Mouse (Mus musculus): ENCODE results near the gene Nap1l4.

Gene Nap1l4

DNA sequence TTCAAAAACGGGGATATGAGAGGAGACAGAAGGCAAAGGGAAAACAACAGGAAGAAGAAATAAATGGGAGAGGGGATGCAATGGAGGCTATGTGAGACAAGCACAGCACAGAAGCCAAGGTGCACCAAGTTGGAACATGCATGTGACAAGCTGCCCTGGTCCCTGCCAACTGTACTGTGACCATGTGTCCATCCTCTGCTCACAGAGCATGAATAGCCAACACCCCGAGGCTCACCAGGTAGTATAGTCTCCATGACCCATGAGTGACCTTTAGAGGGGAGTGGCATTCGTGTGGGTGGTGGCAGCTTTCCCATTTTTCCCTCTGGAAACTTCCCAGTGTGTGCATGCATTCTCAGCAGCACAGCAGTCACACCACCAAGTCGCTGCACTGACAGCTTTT is 29.6 kb downstream of the Nap1l4 start:
- no peak for DNase-seq (ENCODE audit: inconsistent age in 2 of 2, low spot score in 1 of 2)

DNA sequence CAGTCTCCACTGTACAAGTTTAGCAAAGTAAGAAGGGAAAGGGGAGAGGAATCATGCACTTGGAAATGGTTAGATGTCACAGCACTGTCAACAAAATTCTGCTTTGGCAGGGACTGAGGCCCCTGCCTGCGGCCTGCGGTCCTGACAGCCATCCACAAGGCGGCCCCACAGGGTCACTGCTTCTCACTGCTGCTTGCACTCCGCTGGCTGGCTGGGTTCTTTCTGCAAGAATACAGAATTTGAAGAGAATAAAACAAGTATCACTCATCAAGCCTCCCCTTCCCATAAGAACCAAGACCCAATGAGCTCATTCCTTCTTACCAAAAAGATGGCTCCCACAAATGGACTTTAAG is 34.5 kb downstream of the Nap1l4 start:
- DNase-seq (ENCODE audit: inconsistent age in 2 of 2, low spot score in 1 of 2) = no peak

DNA sequence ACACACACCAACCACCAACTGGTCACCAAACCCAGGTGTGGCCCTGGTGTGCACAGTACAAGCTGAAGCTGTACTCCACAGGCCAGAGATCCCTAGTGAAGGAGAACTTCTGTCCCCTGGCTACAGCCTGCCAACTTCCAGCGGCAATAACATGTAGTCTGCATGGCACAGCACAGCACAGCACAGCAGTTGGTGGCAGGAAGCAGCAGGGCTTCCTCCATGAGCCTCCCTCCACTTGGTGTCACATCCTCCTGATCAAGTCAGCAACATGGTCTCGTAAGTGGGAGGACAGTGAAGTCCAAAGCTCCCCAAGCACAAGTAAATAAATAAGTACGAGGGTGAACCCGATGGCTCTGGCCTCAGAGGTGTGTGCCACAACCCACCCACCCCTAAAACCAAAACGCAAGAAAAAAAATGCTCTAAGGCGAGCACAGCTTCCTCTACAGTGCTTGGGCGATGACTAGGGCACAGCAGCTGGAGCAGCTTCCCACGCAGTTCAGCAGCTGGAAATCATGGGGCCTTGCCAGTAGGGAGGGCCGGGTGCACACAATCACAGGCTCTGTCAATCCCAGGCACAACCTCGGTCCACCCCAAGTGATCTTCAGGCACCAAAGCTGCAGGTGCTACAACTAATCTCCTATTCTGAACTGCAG is 35.0 kb downstream of the Nap1l4 start:
- DNase-seq (ENCODE audit: inconsistent age in 2 of 2, low spot score in 1 of 2) = no peak

DNA sequence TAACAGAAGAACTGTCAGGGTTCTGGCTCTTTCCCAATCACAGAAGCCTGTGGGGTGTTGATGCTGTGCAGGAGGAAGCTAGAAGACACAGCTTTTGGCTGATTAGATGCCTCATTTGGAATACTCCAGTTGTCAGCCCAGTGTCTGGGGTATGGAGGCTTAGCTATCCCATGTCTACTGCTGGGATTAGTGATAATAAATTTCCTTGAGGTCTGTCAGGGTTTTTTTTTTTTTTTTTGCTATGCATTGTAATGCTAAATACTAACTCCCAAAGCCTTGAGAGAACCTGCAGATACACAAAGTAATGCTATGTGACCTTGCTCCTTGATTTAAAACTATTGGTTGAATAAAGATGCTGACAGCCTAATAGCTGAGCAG is 37.6 kb downstream of the Nap1l4 start:
- DNase-seq (ENCODE audit: inconsistent age in 2 of 2, low spot score in 1 of 2) = no peak

DNA sequence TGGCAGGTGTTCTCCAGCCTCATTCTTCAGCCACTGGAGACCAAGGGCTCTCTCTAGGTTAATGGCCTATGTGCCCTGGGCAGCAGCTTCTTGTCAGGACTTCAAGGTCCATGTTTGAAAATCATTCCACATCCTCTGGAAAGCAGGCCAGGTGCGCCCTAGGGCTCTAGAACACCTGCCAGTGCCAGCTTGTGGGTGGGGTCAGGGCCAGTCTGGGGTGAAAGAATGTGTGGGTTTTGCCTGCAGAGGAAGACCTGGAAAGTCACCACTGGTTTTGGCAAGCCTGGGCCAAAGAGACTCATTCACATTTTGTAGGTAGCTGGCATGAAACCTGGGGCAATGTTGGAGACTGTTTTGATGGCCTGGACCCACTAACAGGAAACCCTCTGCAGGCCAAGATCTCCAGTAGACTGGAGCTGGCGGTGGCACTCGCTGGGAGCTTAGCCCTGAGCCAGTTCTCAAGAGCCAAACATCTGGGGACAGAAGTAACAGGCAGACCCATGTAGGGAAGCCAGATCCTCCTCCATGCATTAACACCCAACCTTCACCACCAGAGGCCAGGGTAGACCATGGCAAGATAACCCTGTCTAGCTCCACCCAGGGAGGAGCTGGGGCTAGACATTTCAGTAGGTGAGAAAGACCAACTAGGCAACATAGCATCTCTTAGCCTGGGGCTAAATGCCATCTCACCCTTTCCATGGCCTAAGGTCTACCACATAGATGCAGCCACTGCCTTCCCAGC is 38.1 kb downstream of the Nap1l4 start:
- no peak for DNase-seq (ENCODE audit: inconsistent age in 2 of 2, low spot score in 1 of 2)

DNA sequence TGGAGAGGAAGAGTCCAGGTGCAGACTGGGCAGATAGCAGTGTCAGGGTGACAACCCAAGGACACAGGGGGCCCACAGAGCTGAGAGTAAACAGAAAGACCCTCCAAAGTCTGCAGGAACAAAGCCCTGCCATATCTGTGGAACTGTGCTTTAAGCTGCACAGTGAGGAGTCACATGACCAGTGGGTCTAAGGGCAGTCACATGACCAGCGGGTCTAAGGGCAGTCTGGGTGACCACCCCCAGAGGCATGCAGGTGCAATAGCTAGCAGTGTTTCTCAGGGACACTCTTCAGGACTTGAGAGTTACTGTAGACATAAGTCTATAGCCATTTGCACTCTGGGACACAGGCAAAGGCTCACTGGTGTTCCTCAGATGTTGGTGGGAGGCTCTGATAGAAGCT is 39.3 kb downstream of the Nap1l4 start:
- no peak for DNase-seq (ENCODE audit: inconsistent age in 2 of 2, low spot score in 1 of 2)

DNA sequence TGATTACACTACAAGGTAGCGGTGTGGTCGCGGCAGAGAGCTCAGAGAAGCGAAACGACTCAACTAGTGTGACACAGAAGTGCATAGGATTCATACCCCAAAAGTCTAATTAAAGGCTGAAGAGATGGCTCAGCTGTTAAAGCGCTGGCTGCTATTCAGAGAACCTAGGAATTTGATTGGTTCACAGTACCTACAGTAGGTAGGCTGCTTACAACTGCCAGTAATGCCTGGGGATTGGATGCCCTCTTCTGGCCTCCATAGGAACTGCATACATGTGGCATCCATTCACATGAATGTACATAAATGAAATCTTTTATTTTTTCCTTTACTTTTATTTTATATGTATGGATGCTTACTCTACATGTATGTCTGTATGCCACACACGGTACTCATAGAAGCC is 42.2 kb downstream of the Nap1l4 start:
- peak; percentile 51 to 86 for DNase-seq (ENCODE audit: inconsistent age in 2 of 2, low spot score in 1 of 2)

DNA sequence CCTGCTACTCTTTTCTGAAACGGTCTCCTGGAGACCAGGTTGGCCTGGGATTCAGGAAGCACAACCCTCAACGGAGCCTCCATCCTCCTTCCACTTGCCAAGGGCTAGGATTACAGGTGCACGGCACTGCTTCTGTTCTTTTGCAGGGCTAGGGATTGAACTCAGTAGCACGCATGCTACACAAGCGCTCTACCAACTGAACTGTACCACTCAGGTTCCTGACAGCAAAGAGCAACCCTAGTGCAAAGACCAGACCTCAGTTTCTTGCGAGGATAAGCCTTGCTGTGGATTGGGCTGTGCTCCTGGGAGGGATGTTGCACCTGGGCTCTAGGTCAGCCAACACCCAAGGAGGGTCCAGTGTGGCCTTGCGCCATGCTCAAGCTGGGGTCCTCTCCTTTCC is 42.6 kb downstream of the Nap1l4 start:
- no peak for DNase-seq (ENCODE audit: inconsistent age in 2 of 2, low spot score in 1 of 2)

DNA sequence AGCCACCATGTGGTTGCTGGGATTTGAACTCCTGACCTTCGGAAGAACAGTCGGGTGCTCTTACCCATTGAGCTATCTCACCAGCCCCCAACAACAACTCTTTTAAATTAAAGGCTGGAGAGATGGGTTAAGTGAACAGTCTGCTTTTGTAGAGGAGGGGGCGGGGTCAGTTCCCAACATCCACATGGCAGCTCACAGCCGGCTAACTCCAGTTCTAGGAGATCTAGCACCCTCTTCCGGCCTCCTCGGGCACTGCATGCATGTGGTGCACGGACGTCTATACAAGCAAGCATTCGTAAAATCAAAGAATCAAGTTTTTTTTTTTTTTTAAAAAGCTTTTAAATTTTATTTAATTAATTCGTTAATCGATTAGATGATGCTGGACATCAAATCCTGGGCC is 43.1 kb downstream of the Nap1l4 start:
- peak; percentile 78 to 94 for DNase-seq (ENCODE audit: inconsistent age in 2 of 2, low spot score in 1 of 2)

DNA sequence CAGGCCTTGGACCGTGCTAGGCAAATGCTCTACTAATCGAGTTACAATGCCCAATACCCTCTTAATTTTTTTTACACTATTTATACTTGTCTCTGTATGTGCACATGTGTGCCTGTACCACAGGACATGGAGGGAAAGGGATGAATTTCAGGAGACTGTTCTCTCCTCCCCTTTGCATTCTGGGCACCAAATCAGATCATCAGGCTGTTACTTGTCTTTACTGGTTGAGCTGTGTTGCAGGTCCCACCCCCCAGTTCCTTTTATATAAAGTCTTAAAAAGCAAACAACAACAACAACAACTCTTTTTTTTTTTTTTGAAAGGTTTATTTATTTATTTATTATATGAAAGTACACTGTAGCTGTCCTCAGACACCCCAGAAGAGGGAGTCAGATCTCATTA is 43.5 kb downstream of the Nap1l4 start:
- no peak for DNase-seq (ENCODE audit: inconsistent age in 2 of 2, low spot score in 1 of 2)

DNA sequence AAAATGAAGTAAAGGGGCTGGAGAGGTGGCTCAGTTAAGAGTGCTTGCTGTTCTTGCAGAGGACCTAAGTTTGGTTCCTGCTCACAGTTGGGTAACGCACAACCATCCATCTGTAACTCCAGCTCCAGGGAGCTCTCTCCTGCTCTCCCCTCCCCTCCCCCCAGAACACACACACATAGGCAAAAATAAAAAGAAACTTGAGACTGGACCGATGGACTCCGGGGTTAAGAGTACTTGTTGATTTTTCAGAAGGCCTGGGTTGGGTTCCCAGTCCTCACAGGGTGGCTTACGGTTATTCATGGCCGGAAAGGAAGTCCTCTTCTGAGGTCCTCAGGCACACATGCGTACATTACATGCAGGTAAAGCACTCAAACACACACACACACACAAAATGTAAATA is 45.0 kb downstream of the Nap1l4 start:
- DNase-seq (ENCODE audit: inconsistent age in 2 of 2, low spot score in 1 of 2) = no peak

DNA sequence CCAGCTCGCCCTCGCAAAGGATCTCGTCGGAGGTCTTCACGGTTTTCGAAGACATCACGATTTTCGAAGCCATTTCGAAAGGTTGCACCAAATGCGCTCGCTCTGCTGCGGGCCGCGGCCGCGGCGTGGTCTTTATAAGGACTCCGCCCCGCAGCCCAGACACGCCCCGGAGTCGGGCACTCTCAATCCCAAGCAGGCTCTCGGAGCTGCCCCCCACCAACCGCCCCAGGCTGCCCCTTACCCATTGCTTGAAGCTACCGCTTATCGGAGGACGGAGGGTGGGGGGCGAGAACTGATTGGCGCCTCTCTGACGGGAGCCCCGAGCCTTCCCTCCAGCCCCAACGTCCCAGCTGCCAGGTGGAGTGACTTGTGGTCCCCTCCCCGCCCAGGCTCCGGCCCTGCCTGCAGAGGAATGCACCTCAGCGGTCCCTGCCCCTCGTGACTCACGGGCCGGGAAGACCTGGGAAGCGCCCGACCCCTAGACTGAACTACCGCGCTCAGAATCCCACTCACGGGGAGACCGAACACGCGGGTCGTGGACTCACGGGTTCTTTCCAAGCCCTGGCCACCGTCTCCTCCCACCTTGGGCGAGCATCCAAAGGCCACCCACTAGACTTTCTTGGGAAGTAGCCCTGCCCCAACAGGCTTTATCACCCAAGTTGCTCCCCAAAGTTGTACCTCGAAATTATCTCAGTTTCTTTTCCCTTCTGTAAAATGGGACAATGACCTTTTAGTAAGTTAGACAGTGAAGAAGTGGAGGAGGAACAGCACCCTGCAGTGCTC is 46.3 kb downstream of the Nap1l4 start, which contains the start of gene Phlda2:
Phlda2 (minus strand) TSS at position 733 of the 783 bp plus-strand sequence.
- peak; percentile 20 to 79 for DNase-seq (ENCODE audit: inconsistent age in 2 of 2, low spot score in 1 of 2)

DNA sequence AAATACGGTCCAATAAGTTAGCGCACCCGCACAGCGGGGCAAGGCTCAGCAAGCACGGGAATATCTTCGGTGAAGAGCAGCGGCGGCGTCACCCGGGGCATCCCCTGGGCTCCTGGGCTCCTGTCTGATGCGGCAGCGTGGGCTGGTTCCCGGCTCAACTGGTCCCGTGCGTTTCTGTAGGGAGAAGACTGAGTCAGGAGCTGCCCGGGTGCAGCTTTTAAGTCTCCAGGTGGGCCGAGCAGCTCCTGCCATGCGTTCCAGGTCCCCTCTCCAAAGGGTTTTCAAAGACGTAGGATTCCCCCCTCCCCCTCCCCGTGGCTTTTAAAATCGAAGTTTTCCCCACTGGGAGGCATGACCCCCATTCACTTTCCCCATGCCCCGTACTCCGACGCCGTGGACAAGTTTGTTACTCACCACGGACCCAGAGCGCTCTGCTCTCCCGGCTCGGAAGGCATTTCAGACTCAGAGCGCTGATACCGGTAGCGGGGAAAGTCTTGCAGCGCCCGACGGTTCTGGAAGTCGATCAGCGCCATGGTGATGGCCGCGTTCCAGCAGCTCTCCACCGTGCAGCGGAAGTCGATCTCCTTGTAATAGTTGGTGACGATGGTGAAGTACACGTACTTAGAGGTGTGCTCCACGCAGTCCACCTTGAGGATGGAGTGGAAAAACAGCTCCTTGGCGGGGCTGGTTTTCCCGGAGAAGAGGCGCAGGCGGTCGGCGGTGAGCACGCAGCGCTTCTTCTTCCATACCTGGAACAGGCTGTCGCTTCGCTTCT is 47.1 kb downstream of the Nap1l4 start:
- peak; percentile 45 to 86 for DNase-seq (ENCODE audit: inconsistent age in 2 of 2, low spot score in 1 of 2)

DNA sequence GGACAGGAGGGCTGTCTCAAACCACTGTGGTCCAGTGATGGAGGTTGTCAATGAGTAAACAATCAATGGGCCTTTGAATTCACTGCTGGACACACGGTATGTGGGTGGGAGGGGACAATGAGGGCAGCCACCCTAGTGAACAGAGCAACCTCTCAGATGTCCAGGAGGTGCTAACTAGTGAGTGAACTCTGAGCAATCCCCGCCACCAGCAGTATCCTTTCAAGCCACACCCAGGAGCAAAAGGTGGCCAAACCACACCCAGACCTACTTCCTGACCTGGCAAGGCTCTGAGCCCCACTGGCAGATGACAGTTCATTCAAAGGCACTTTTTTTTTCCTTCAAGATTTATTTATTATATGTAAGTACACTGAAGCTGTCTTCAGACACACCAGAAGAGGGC is 48.0 kb downstream of the Nap1l4 start:
- no peak for DNase-seq (ENCODE audit: inconsistent age in 2 of 2, low spot score in 1 of 2)

DNA sequence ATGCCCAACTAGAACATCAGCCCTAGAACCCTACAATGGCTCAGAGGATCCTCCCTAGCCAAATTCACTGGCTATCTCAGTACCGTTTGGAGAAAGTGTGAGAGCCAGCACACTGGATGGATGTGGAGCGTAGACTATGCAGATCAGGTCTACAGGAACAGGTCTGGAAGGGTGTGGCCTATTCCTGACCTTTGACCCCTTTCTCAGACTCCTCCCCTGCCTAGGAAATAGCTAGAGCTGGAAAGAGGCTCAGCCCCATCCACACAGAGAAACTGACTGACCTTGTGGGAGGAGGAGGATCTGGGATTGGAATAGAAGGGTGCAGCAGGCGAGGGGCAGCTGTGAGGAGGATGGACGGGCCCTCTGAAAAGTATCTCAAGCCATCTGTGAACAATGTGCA is 50.3 kb downstream of the Nap1l4 start:
- DNase-seq (ENCODE audit: inconsistent age in 2 of 2, low spot score in 1 of 2) = no peak

DNA sequence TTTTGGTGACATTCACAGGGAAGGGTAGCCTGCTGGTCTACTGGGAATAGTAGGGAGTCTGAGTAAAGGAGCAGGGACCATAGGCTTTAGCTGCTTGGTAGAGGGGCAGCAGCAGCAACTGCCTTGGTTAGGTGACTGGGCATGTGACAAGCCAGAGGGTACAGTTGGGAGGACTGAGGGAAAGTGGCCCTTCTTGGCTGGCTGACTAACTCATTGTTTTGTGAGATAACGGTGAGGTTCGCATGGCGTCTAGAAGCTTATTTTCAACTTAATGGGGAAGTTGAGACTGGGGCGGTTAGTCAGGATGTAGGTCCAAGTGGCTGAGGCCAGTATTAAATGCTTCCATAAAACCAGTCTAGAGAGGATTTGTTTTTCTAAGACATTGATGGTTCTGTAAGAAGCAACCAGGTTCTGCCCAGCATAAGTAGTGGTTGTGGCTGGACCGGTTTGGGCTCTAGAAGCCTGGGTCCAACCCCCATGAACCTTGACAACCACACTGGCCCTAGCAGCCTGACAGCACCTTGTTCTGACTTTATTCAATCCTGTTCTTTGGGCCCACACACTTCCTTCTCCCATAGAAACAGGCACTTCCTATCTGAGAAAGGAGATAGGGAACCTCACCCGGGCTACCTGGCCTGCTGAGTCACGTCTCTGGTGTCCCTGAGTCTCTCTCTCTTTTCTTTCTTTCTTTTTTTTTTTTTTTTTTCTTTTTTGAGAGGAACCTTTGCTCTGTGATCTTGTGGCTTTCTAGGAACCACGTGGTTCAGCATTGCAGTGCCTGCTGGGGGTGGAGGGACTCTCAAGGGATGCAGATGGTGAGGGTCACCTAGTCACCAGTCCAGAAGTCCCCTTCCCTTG is 53.6 kb downstream of the Nap1l4 start:
- no peak for DNase-seq (ENCODE audit: inconsistent age in 2 of 2, low spot score in 1 of 2)

DNA sequence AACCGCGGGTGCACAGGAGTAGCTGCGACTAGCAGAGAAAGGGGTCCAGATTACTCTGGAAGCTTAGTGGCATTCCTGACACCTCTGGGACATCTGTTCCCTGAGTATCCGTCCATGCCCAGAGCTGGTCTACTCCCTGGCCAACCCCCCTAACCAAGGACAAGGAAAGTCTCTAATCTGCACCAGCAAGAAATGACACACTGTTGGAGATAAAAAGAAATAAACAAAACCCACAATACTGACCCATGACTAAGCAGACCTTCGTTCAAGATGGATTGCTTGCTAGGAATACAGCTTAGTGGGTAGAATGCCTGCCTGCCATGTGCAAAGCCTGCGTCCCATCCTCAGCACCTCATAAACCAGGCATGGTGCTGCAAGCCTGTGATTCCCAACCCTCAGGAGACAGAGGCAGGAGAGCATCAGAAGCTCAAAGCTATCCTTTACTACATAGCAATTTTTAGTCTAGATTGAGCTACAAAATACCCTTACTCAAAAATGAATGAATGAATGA is 55.2 kb downstream of the Nap1l4 start:
- peak in 1 of 2 experiments; percentile 73 for DNase-seq (ENCODE audit: inconsistent age in 2 of 2, low spot score in 1 of 2)

DNA sequence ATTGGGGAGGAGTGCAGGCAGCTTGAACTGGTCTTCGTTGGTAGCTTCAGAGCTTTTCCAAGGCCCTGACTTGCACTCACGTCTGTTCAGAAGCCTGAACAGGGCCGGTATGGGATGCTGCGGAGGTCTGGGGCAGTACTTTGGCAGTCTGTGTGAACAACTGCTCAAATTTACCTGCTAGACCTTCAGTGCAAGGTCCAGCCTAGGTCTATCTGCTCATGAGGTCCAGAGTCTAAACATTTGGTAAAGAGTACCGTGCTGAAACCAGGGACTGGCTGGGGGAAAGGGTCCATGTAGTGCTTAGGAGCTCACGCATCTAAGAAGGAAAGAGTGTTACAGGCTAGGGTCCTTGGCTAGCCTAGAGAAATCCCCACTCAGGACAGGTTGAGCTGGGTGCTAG is 59.2 kb downstream of the Nap1l4 start:
- no peak for DNase-seq (ENCODE audit: inconsistent age in 2 of 2, low spot score in 1 of 2)

DNA sequence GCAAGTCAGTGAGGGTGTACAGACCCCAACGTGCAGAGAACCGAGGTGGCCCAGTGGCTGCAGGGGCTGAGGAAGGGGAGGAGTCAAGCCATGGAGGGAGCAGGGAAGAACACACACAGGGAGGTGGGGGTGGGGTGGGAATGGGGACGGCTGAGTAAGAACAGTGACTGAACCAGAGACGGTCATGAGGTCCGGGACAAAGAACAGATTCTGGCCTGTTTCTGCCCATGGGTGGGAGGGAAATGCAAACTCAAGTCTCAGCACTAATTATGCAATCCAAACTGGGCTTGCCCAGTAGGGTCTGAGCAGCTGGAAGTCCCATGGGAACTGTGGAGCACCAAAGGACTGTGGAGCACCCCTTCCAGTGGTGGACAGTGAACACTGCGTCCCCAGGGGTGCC is 66.4 kb downstream of the Nap1l4 start:
- DNase-seq (ENCODE audit: inconsistent age in 2 of 2, low spot score in 1 of 2) = no peak

DNA sequence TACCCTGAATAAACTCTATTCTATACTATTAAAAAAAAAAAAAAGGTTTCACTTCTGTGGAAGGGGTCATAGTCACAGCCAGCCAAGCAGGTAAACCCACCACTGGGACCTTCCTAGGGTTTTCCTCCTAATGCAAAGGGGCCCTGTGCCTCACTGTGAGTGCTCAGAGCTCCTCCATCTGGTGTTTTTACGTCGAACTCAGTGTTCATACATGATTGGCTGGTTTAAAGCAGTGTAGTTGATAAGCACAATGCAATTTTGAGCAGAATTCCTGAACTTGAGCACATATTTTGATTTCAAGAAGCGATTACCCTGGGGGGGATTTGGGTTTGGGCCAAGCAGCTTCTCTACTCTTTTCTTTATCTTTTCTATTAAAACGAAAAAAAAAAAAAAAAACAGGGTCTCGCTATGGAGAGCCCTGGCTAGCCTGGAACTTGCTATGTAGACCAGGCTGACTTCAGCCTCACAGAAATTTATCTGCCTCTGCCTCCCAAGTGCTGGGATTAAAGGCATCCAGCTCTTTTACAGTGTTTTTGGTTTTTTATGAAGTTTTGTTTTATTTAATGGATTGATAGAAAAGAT is 67.0 kb downstream of the Nap1l4 start:
- no peak for DNase-seq (ENCODE audit: inconsistent age in 2 of 2, low spot score in 1 of 2)

Data from adrenal gland, adult (tissue).